Mouse (Mus musculus) stomach, postnatal 0 days (tissue): Measurements from ENCODE around the gene Apobec1. TPM values are rescaled to one million over a fixed set of nuclear protein-coding genes. Genes with fewer than 3 reads are reported as not detected.

Experiments
- ATAC-seq: fragments of 200-750 bp; cut with Nextera tagmentation; 2 replicates; pipeline ENCODE4 v1.8.0; 2017; ENCODE audit not compliant: low FRiP score, low TSS enrichment
- DNase-seq: peaks from one replicate; pipeline ENCODE4 v3.0.0-alpha.2; 2016; ENCODE audit warnings: low spot score
- H3K27ac ChIP-seq: fragments of 300-500 bp; sonication (generic); replicated peaks from 2 replicates; pipeline ENCODE4 v1.5.1; 2014; ENCODE audit warnings: mild to moderate bottlenecking, control low read depth
- H3K27me3 ChIP-seq: fragments of 300-500 bp; sonication (generic); 2 replicates; pipeline ENCODE4 v1.6.1; 2014; ENCODE audit warnings: low read length; ENCODE audit not compliant: control insufficient read depth, insufficient read depth
- H3K36me3 ChIP-seq: fragments of 300-500 bp; sonication (generic); 2 replicates; pipeline ENCODE4 v1.6.1; 2014; ENCODE audit warnings: low read length, mixed read lengths; ENCODE audit not compliant: control insufficient read depth, insufficient read depth
- H3K4me1 ChIP-seq: fragments of 300-500 bp; sonication (generic); replicated peaks from 2 replicates; pipeline ENCODE4 v1.6.1; 2014; ENCODE audit warnings: antibody characterized with exemption; ENCODE audit not compliant: control insufficient read depth, insufficient read depth
- H3K4me2 ChIP-seq: fragments of 300-500 bp; sonication (generic); replicated peaks from 2 replicates; pipeline ENCODE4 v1.6.1; 2014; ENCODE audit warnings: low read depth, mild to moderate bottlenecking, control low read depth, moderate library complexity
- H3K4me3 ChIP-seq: fragments of 300-500 bp; sonication (generic); 2 replicates; pipeline ENCODE4 v1.5.1; 2014; ENCODE audit warnings: low read depth, low read length, control low read depth
- H3K9ac ChIP-seq: fragments of 300-500 bp; sonication (generic); 2 replicates; pipeline ENCODE4 v1.6.1; 2014; ENCODE audit warnings: mild to moderate bottlenecking, low read length, control low read depth, mixed read lengths
- H3K9me3 ChIP-seq: fragments of 300-500 bp; sonication (generic); 2 replicates; pipeline ENCODE4 v1.6.1; 2016; ENCODE audit warnings: low read length; ENCODE audit not compliant: control insufficient read depth
- CTCF ChIP-seq: IDR thresholded peaks from 2 replicates; pipeline ENCODE4 v1.5.1; 2016; ENCODE audit warnings: antibody characterized with exemption, low read depth, mild to moderate bottlenecking, moderate library complexity
- EP300 ChIP-seq: optimal IDR thresholded peaks from 2 replicates; pipeline ENCODE3; 2016; ENCODE audit warnings: antibody characterized with exemption
- WGBS: fragments of 180-500 bp; shearing (Covaris S2); extraction: QIAGEN DNeasy Blood & Tissue Kit; methylation state at CpG from one replicate; pipeline ENCODE4 v1.1.7; 2014; 5-methylcytosine and 5-hydroxymethylcytosine counted together
- polyA plus RNA-seq: library from polyadenylated mRNA; unstranded; fragments of >200 nt; fragmentation: Nextera tagmentation; extraction: Ambion mirVana; gene quantifications from 2 replicates; pipeline ENCODE4 v1.2.1, GENCODE M21; 2015

The Apobec1 gene
- polyA plus RNA-seq, 1 experiment from 2014 or later, result 7.8 TPM

DNA sequence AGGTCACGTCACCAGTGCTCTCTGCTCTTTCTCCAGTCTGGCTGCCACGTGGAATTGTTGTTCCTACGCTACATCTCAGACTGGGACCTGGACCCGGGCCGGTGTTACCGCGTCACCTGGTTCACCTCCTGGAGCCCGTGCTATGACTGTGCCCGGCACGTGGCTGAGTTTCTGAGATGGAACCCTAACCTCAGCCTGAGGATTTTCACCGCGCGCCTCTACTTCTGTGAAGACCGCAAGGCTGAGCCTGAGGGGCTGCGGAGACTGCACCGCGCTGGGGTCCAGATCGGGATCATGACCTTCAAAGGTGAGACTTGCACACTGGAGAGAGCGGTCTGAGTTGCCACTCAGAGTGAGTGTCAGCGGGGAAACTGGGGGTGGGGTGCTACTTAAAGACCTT lies 41.2 kb downstream of the Apobec1 start:
- H3K4me3 ChIP-seq, result no peak overlapping the region
- 82% methylated on average over 20 of the region's 20 CpGs for WGBS
- TF ChIP-seq CTCF (no peak), EP300 (no peak)
- no peaks in the 10 kb centered on the region for H3K36me3 ChIP-seq
- no peak overlapping the region for H3K4me2 ChIP-seq
- ATAC-seq (0 out of 2 replicates have a peak, but pooled peaks have one; percentile 38), DNase-seq (no peak)
- no peaks in the 10 kb centered on the region for H3K4me1 ChIP-seq
- no peak overlapping the region for H3K9ac ChIP-seq
- no peak overlapping the region for H3K27ac ChIP-seq
- no peaks in the 10 kb centered on the region for H3K9me3 ChIP-seq
- H3K27me3 ChIP-seq, result no peaks in the 10 kb centered on the region

DNA sequence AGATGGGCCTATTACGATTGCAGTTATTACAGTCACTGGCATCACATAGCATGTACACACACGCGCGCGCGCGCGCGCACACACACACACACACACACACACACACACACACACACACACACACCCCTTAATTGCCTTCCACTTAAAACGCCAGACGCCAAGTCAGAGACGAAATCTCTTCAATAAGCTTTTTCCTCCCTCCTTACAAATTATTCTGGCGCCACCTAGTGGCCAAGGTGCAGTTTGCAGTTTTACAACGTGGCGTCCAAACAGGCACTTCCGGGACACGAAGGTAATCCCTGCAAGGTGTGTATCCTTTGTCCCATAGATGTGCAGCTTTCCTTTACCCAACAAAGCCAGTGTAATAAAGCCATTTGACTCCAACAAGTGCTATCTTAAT lies 41.8 kb downstream of the Apobec1 start:
- WGBS, result 7% methylated on average over 17 of the region's 17 CpGs
- Histone ChIP-seq H3K4me2 (0 out of 2 replicates have a peak overlapping the region, but pooled peaks have one; percentile 9), H3K4me3 (no peak overlapping the region)

DNA sequence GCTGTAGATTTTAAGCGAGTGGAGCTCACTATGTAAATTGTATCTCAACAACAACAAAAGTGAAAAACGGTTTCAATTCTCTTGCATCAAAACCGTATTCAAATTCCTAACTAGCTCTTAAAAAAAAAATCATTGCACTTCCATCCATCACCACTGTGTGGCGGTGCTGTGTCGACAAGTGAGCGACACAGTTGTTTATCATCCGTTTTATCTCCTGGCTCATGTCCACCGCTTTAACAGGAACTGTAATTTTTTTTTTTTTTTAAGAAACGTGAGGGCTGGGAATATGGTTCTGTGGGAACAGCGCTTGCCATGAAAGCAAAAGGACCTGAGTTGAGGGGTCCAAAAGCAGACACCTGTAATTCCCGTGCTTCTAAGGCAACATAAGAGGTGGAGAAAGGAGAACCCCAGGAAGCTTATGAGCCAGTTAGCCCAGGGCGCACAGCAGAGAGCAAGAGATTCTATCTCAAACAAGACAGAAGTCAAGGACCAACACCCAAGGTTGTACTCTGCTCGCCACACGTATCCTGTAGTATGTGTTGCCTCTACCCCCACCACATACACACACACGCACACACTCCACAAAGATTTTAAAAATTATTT lies 45.2 kb downstream of the Apobec1 start:
- Histone ChIP-seq H3K4me1 (no peaks in the 10 kb centered on the region), H3K9me3 (no peaks in the 10 kb centered on the region), H3K4me3 (no peak overlapping the region), H3K4me2 (no peak overlapping the region), H3K27me3 (no peaks in the 10 kb centered on the region), H3K36me3 (no peaks in the 10 kb centered on the region), H3K9ac (no peak overlapping the region), H3K27ac (no peak overlapping the region)
- peak; percentile 43 for DNase-seq
- WGBS, result 24% methylated on average over 15 of the region's 15 CpGs
- ATAC-seq, result no peak
- TF ChIP-seq EP300 (no peak), CTCF (peak; percentile 84)

More for the DNA sequence above, 41.8 kb downstream of the Apobec1 start:
- no peaks in the 10 kb centered on the region for H3K27me3 ChIP-seq
- ATAC-seq (peak; percentile 34; the same call in 1 of the 2 replicates), DNase-seq (peak; percentile 82)
- no peaks in the 10 kb centered on the region for H3K9me3 ChIP-seq
- no peaks in the 10 kb centered on the region for H3K4me1 ChIP-seq
- no peak for TF ChIP-seq EP300
- peak; percentile 93 for TF ChIP-seq CTCF
- H3K9ac ChIP-seq, result no peak overlapping the region
- H3K27ac ChIP-seq, result no peak overlapping the region
- no peaks in the 10 kb centered on the region for H3K36me3 ChIP-seq

DNA sequence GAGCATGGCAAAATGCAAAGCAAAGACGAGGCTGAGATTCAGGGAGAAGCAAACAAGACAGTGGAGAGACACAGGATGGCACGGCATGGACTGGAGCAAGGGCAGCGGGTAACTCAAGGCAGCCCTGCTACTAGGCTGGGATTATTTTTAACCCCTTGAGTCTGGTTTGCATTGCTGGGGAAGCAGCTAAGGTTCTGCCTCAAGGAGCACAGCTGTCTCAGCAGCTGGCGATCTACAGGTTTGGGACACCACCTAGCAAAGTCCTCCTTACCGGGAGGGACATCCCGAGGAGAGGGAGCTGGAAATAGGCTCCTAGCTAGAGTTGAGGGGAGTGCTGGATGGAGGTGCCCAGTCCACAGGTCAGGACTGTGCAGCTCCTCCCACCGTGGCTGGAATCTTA lies 47.0 kb downstream of the Apobec1 start:
- Histone ChIP-seq H3K4me3 (no peak overlapping the region), H3K27me3 (no peaks in the 10 kb centered on the region), H3K9me3 (no peaks in the 10 kb centered on the region), H3K9ac (no peak overlapping the region), H3K4me1 (no peaks in the 10 kb centered on the region), H3K4me2 (no peak overlapping the region), H3K36me3 (no peaks in the 10 kb centered on the region), H3K27ac (no peak overlapping the region)
- ATAC-seq, result no peak
- TF ChIP-seq CTCF, result no peak
- no peak for TF ChIP-seq EP300
- 33% methylated on average over 7 of the region's 7 CpGs for WGBS
- no peak for DNase-seq

DNA sequence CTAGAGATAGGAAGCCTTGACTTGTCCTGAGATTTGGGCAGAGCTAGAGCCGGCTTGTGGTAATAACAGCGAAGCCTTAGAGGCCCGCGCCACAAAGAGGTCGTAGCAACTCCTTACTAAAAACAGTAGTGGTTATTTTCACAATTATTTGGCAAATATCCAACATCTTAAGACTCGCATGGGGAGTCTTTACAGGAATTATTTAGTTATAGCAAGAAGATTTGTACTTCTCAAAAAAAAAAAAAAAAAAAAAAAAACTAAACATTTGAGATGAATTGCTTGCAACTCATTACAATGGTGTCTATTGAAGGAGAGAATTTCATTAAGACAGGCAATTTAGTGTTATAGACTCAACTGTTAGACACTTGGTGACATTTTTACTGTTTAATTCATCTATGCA lies 48.1 kb downstream of the Apobec1 start:
- Histone ChIP-seq H3K4me1 (no peaks in the 10 kb centered on the region), H3K4me3 (no peak overlapping the region), H3K9ac (no peak overlapping the region), H3K4me2 (no peak overlapping the region), H3K27me3 (no peaks in the 10 kb centered on the region), H3K9me3 (no peaks in the 10 kb centered on the region), H3K27ac (no peak overlapping the region), H3K36me3 (no peaks in the 10 kb centered on the region)
- no peak for DNase-seq
- 63% methylated on average over 6 of the region's 6 CpGs for WGBS
- no peak for TF ChIP-seq EP300
- no peak for TF ChIP-seq CTCF
- ATAC-seq, result no peak

DNA sequence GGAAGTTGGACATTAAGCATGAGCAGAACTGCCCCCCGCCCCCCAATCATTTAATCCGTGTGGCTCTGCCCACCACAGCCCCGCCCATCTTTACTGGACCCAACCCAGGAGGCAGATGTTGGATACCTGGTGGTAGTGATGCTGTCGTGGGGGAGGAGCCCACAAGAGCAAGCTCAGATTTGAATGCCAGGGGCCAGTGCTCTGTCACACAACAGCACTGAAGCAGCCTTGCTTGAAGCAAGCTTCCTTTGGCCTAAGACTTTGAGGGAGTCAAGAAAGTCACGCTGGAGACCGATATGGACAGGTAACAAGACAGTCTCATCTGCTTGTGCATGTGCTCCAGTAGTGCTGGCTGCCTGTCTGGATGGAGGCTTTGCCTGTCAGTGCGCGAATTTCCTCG lies 48.6 kb downstream of the Apobec1 start, which contains the start of gene Aicda:
TSS of gene Aicda (plus strand) at position 196 of the 400 bp plus-strand sequence.
- no peak within 1 kb of the TSS for H3K27ac ChIP-seq
- H3K4me1 ChIP-seq, result no peaks in the 10 kb centered on the region
- H3K4me3 ChIP-seq, result no peak within 1 kb of the TSS
- H3K9me3 ChIP-seq, result no peaks in the 10 kb centered on the region
- 59% methylated on average over 9 of the region's 9 CpGs for WGBS
- DNase-seq (no peak), ATAC-seq (no peak)
- no peaks in the 10 kb centered on the region for H3K36me3 ChIP-seq
- no peak within 1 kb of the TSS for H3K9ac ChIP-seq
- H3K4me2 ChIP-seq, result no peak within 1 kb of the TSS
- no peaks in the 10 kb centered on the region for H3K27me3 ChIP-seq
- TF ChIP-seq EP300 (no peak), CTCF (no peak)
